Mouse (Mus musculus) hindbrain, embryonic 13.5 days (tissue): ENCODE data around the gene Slc31a2. TPM values are rescaled to one million over a fixed set of nuclear protein-coding genes. Genes with fewer than 3 reads are reported as not detected.

Experiments used
- ATAC-seq: fragments of 200-750 bp; cut with Nextera tagmentation; 2 replicates; pipeline ENCODE4 v1.8.0; 2017; ENCODE audit warnings: moderate TSS enrichment; ENCODE audit not compliant: low FRiP score
- H3K27ac ChIP-seq: fragments of 300-500 bp; sonication (generic); 2 replicates; pipeline ENCODE4 v1.5.1; 2015; ENCODE audit warnings: inconsistent platforms, mild to moderate bottlenecking, moderate library complexity
- H3K27me3 ChIP-seq: fragments of 300-500 bp; sonication (generic); 2 replicates; pipeline ENCODE4 v1.6.1; 2015; ENCODE audit warnings: mild to moderate bottlenecking, inconsistent platforms
- H3K36me3 ChIP-seq: fragments of 300-500 bp; sonication (generic); 2 replicates; pipeline ENCODE4 v1.6.1; 2015; ENCODE audit warnings: mild to moderate bottlenecking, inconsistent platforms
- H3K4me1 ChIP-seq: fragments of 300-500 bp; sonication (generic); replicated peaks from 2 replicates; pipeline ENCODE4 v1.6.1; 2015; ENCODE audit warnings: inconsistent platforms
- H3K4me2 ChIP-seq: fragments of 300-500 bp; sonication (generic); 2 replicates; pipeline ENCODE4 v1.6.1; 2015; ENCODE audit warnings: inconsistent platforms, mild to moderate bottlenecking, moderate library complexity
- H3K4me3 ChIP-seq: fragments of 300-500 bp; sonication (generic); 2 replicates; pipeline ENCODE4 v1.5.1; 2015; ENCODE audit warnings: mild to moderate bottlenecking, inconsistent platforms
- H3K9ac ChIP-seq: fragments of 300-500 bp; sonication (generic); 2 replicates; pipeline ENCODE4 v1.6.1; 2015; ENCODE audit warnings: mild to moderate bottlenecking, inconsistent platforms
- H3K9me3 ChIP-seq: fragments of 300-500 bp; sonication (generic); 2 replicates; pipeline ENCODE4 v1.6.1; 2016; ENCODE audit warnings: inconsistent platforms
- WGBS: fragments of 180-500 bp; shearing (Covaris S2); methylation state at CpG from one replicate; pipeline ENCODE4 v1.1.7; 2015; 5-methylcytosine and 5-hydroxymethylcytosine counted together
- polyA plus RNA-seq: library from polyadenylated mRNA; unstranded; fragments of >200 nt; fragmentation: Nextera tagmentation; extraction: Ambion mirVana; gene quantifications from 2 replicates; pipeline ENCODE4 v1.2.1, GENCODE M21; 2015

Gene Slc31a2
- polyA plus RNA-seq, 1 experiment from 2014 or later, result 15.3 TPM

DNA sequence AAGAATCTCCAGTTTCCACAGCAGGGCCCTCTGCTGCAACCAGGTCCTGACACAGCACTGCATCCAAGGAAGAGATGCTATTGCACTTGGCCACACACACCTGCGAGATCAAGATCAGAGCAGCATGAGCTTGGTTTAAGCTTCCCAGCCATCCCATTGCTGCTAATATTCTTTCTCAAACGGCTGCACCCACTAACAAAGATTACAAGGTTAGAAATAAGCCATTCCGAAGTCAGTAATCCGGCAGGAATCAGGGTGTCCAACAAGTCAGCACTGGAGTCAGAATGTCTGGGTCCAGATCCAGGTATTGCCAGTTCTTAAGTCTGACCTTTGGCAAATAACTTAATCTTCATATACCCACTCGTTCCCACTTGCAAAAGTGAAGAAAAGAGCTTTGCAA is 76.2 kb downstream of the Slc31a2 start:
- no peaks in the 10 kb centered on the region for H3K9me3 ChIP-seq
- no peak overlapping the region for H3K4me3 ChIP-seq
- no peaks in the 10 kb centered on the region for H3K4me1 ChIP-seq
- 87% methylated on average over 5 of the region's 5 CpGs for WGBS
- H3K36me3 ChIP-seq, result peaks cover 69% of the 10 kb centered on the region
- H3K27me3 ChIP-seq, result no peaks in the 10 kb centered on the region
- ATAC-seq, result no peak
- no peak overlapping the region for H3K9ac ChIP-seq
- no peak overlapping the region for H3K4me2 ChIP-seq
- no peak overlapping the region for H3K27ac ChIP-seq

DNA sequence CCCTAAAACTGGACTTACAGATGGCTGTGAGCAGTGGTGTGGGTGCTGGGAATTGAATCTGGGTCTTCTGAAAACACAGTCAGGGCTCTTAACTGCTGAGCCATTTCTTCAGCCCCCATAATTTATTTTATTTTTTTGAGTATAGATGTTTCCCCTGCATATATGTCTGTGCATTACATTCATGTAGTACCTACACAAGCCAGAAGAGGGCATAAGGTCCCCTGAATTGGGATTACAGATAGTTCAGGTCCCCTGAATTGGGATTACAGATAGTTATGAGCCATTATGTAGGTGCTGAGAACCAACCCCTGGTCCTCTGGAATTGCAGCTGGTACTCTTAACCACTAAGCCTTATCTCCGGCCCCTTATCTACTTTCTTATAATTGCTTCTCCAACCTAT is 81.6 kb downstream of the Slc31a2 start:
- Histone ChIP-seq H3K9ac (no peak overlapping the region), H3K4me1 (no peaks in the 10 kb centered on the region), H3K4me2 (no peak overlapping the region), H3K27ac (no peak overlapping the region), H3K4me3 (no peak overlapping the region), H3K9me3 (no peaks in the 10 kb centered on the region), H3K36me3 (peaks cover 52% of the 10 kb centered on the region), H3K27me3 (no peaks in the 10 kb centered on the region)
- ATAC-seq, result no peak
- 96% methylated on average over 1 of the region's 1 CpGs for WGBS

DNA sequence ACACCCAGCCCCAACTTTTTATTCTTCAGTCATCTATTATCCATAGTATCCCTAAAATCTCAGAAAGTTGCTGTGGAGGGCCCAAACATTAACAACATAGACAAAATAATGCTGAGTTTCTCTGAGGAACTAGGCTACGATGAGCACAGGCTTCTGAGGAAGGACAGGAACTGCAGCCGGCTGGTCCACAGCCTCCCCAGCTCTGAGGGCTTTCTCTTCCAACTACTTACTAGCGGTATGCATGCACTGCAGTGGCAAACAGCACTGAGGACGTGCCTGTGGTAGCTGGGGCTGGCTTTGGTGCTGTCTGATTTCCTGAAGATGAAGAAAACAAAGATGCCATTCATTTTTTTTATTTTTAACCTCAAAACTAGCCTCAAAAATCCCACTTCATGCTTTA is 83.5 kb downstream of the Slc31a2 start:
- no peaks in the 10 kb centered on the region for H3K9me3 ChIP-seq
- H3K36me3 ChIP-seq, result peaks cover 47% of the 10 kb centered on the region
- H3K4me1 ChIP-seq, result no peaks in the 10 kb centered on the region
- ATAC-seq, result no peak
- no peak overlapping the region for H3K4me3 ChIP-seq
- H3K4me2 ChIP-seq, result no peak overlapping the region
- no peak overlapping the region for H3K9ac ChIP-seq
- 87% methylated on average over 4 of the region's 4 CpGs for WGBS
- no peaks in the 10 kb centered on the region for H3K27me3 ChIP-seq
- H3K27ac ChIP-seq, result no peak overlapping the region

DNA sequence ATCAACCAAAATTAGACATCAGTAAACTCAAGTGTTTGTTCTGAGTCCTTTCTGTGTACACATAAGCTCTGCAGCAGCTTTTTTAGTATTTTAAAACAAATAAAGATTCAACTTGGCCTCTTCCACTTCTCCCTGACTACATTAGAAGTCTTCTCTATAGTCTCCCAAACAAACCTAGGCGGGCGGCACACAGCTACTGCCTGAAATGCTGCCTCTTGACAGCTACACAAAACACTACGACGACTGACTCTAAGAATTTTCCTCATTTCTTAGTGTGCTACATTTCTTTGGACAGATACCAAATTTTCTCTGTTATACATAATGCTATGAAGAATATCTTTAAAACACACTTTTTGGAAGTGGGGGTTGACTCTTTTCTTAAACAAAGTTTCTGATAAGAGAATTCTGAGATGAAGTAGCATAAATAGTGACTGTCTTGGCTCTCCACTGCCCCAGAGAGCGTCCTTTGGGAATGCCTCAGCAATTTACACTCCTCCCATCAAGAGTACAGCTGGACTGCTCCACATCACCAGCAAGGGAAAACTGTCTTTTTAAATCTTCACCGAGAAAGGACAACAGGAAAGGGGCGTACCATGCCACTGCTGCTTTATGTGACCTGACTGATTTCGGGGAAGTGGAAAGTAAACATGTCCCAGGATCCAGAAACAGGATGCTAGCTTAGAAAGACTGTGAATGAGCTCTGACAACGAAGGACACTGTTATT is 85.4 kb downstream of the Slc31a2 start:
- no peaks in the 10 kb centered on the region for H3K4me1 ChIP-seq
- H3K4me3 ChIP-seq, result no peak overlapping the region
- no peak overlapping the region for H3K27ac ChIP-seq
- no peaks in the 10 kb centered on the region for H3K9me3 ChIP-seq
- no peaks in the 10 kb centered on the region for H3K27me3 ChIP-seq
- no peak overlapping the region for H3K9ac ChIP-seq
- H3K4me2 ChIP-seq, result no peak overlapping the region
- H3K36me3 ChIP-seq, result peaks cover 51% of the 10 kb centered on the region
- 79% methylated on average over 9 of the region's 9 CpGs for WGBS
- no peak for ATAC-seq

Other genes starting within 250 kb of the Slc31a2 start
- not detected in 2 replicates for gene Mup20, start 208.4 kb upstream of the Slc31a2 start, polyA plus RNA-seq
- not detected in 2 replicates for gene Mup3, start 175.2 kb upstream of the Slc31a2 start, polyA plus RNA-seq
- gene Mup21, start 111.7 kb upstream of the Slc31a2 start, polyA plus RNA-seq, result not detected in 2 replicates
- 25.3 and 29.5 TPM in 2 replicates for gene Zfp37, start 31.5 kb upstream of the Slc31a2 start, polyA plus RNA-seq
- gene Fkbp15, start 98.0 kb downstream of the Slc31a2 start, polyA plus RNA-seq, result 22.9 and 25.4 TPM in 2 replicates
- gene Slc31a1, start 98.2 kb downstream of the Slc31a2 start, polyA plus RNA-seq, result 40.1 and 44.2 TPM in 2 replicates
- gene Cdc26, start 146.1 kb downstream of the Slc31a2 start, polyA plus RNA-seq, result 95.8 and 102 TPM in 2 replicates
- 17.0 and 17.8 TPM in 2 replicates for gene Prpf4, start 146.2 kb downstream of the Slc31a2 start, polyA plus RNA-seq
- not detected in 2 replicates for gene Rnf183, start 172.7 kb downstream of the Slc31a2 start, polyA plus RNA-seq
- 8.8 and 9.0 TPM in 2 replicates for gene Wdr31, start 208.3 kb downstream of the Slc31a2 start, polyA plus RNA-seq
- 0.43 and 0.95 TPM in 2 replicates for gene Bspry, start 217.5 kb downstream of the Slc31a2 start, polyA plus RNA-seq
- 13.3 and 15.5 TPM in 2 replicates for gene Hdhd3, start 240.9 kb downstream of the Slc31a2 start, polyA plus RNA-seq